12 mouse cellular contexts compared by ENCODE assay signal in genomic region chr8:124911938-124912872, GRCm38 (mm10). TPM values are rescaled to one million over a fixed set of nuclear protein-coding genes. Genes with fewer than 3 reads are reported as not detected.
A peak's percentile ranks its signal among the peaks of the same experiment; 100 is the strongest.
DNase-seq lines count a peak whose midpoint lies in the region; ATAC-seq and TF ChIP-seq lines count a peak whose summit lies in the region.
"Had no signal": no experiment of that assay in that cellular context is flagged by ENCODE, and none has a peak within 500 bp of the region (broad histone marks: within the 10 kb centered on the region; RNA-seq: fewer than 3 reads in every experiment).

No protein-coding gene starts in this region.

- H3K27me3 ChIP-seq in cerebellum, adult 2 months (ENCODE audit: control insufficient read depth, insufficient read depth, low read length) = no peaks in the 10 kb centered on the region
- no peaks in the 10 kb centered on the region for H3K27me3 ChIP-seq in liver, adult 2 months (ENCODE audit: control insufficient read depth, insufficient read depth, low read length)
- H3K27me3 ChIP-seq: heart, embryonic 12.5 days; limb, embryonic 15.5 days had no signal

- H3K27ac ChIP-seq in cerebellum, adult 2 months (ENCODE audit: insufficient read depth, low read length) = 0 out of 2 replicates have a peak overlapping the region, but pooled peaks have one; percentile 1
- H3K27ac ChIP-seq in liver, adult 2 months (replicated peaks; ENCODE audit: insufficient read depth, low read depth, low read length) = no peak overlapping the region
- H3K27ac ChIP-seq: hindbrain, postnatal 0 days; limb, embryonic 15.5 days; midbrain, embryonic 10.5 days had no signal

- H3K79me2 ChIP-seq in liver, adult 2 months (ENCODE audit: control insufficient read depth, insufficient read depth, low read length) = no peaks in the 10 kb centered on the region

- DNase-seq in cerebellum, adult 2 months = peak in 1 of 2 experiments; percentile 52
- no peak for DNase-seq in cerebellum, postnatal 36 days
- peak; percentile 32 for DNase-seq in liver, adult 2 months (ENCODE audit: extremely low read depth, low read depth, low spot score)
- no peak for DNase-seq in liver
- DNase-seq in left cerebral cortex, postnatal 14 days (ENCODE audit: low spot score in 2 of 2) = no peak

- H3K4me3 ChIP-seq in cerebellum, adult 2 months (replicated peaks; ENCODE audit: insufficient read depth, low read depth, low read length) = no peak overlapping the region
- no peak overlapping the region for H3K4me3 ChIP-seq in liver, adult 2 months (ENCODE audit: insufficient read depth, low read depth, low read length)
- H3K4me3 ChIP-seq: heart, embryonic 12.5 days; limb, embryonic 15.5 days; midbrain, embryonic 10.5 days had no signal

- H3K9ac ChIP-seq in liver, adult 2 months (ENCODE audit: low read depth, low read length) = no peak overlapping the region
- H3K9ac ChIP-seq: heart, embryonic 12.5 days; limb, embryonic 15.5 days had no signal

- intact Hi-C loops in left cerebral cortex, postnatal 14 days (cut with DNase I) = no loop called here

- 53% methylated on average over 17 of the region's 17 CpGs for WGBS in cerebellum, adult 2 months
- WGBS in liver, adult 2 months = 71% methylated on average over 17 of the region's 17 CpGs

- peaks cover 2% of the 10 kb centered on the region; the same call in 1 of the 2 replicates for H3K36me3 ChIP-seq in liver, adult 2 months (ENCODE audit: control insufficient read depth, insufficient read depth, low read length)

- no peak for TF ChIP-seq CTCF in cerebellum, adult 2 months (IDR thresholded peaks at IDR 0.05; ENCODE audit: borderline replicate concordance, insufficient read depth, low read depth, low read length)
- TF ChIP-seq CTCF in liver, adult 2 months (IDR thresholded peaks at IDR 0.05; ENCODE audit: low read depth, low read length) = no peak

- peak; percentile 84 for ATAC-seq in granulocyte monocyte progenitor cell, adult 5-6 weeks (replicated peaks; ENCODE audit: poor library complexity, severe bottlenecking)
- peak; percentile 64 for ATAC-seq in monocyte, adult 5-6 weeks (replicated peaks; ENCODE audit: insufficient number of reproducible peaks, low FRiP score, low TSS enrichment, poor library complexity, severe bottlenecking)
- no peak for ATAC-seq in activated CD4-positive, CD25-positive, alpha-beta regulatory T cell, adult 4 months
- ATAC-seq: hindbrain, postnatal 0 days had no signal

- H3K4me1 ChIP-seq in cerebellum, adult 2 months (ENCODE audit: control insufficient read depth, insufficient read depth, low read length) = peaks cover 41% of the 10 kb centered on the region
- H3K4me1 ChIP-seq in liver, adult 2 months (ENCODE audit: control insufficient read depth, insufficient read depth, low read length) = peaks cover 2% of the 10 kb centered on the region; the same call in 1 of the 2 replicates
- H3K4me1 ChIP-seq: limb, embryonic 15.5 days had no signal

- TF ChIP-seq POLR2A in cerebellum, adult 2 months (IDR thresholded peaks at IDR 0.05; ENCODE audit: borderline replicate concordance, insufficient read depth, low read length) = no peak
- TF ChIP-seq POLR2A in liver, adult 2 months (IDR thresholded peaks at IDR 0.05; ENCODE audit: extremely low read depth, insufficient read depth, low read length) = no peak

RNA-seq across cellular contexts. Expression of gene Sprtn, which starts 14.5 kb away (rescaled TPM):
- 18.5 and 19.5 TPM in 2 replicates for polyA plus RNA-seq in cerebellum, adult 2 months (2012; rRNA removed)
- total RNA-seq in liver, adult 2 months (2014; rRNA removed) = 5.4 and 6.3 TPM in 2 replicates
- 4.4 and 4.8 TPM in 2 replicates for polyA plus RNA-seq in liver, adult 2 months (2012; rRNA removed)
- total RNA-seq in granulocyte monocyte progenitor cell, adult 5-6 weeks (2014; fragmentation: Nextera tagmentation) = 18.5 and 18.8 TPM in 2 replicates
- 20.9 and 21.8 TPM in 2 replicates for total RNA-seq in granulocyte monocyte progenitor cell, adult 5-6 weeks (2017)
- 15.5 to 26.7 TPM (median 22.1 TPM) in 3 replicates for total RNA-seq in monocyte, adult 5-6 weeks (2017)
- 1 to 10 TPM; 6.6 to 8.4 TPM for polyA plus RNA-seq in activated CD4-positive, CD25-positive, alpha-beta regulatory T cell, adult 4 months (2017; shearing (Covaris generic))
- 10 to 100 TPM; 13.8 to 14.8 TPM for total RNA-seq in left cerebral cortex, postnatal 14 days (2021)

RNA-seq across cellular contexts. Expression of gene Exoc8, which starts 14.7 kb away (rescaled TPM):
- 16.2 and 18.2 TPM in 2 replicates for polyA plus RNA-seq in cerebellum, adult 2 months (2012; rRNA removed)
- 7.0 and 8.3 TPM in 2 replicates for total RNA-seq in liver, adult 2 months (2014; rRNA removed)
- polyA plus RNA-seq in liver, adult 2 months (2012; rRNA removed) = 4.3 and 4.7 TPM in 2 replicates
- total RNA-seq in granulocyte monocyte progenitor cell, adult 5-6 weeks (2014; fragmentation: Nextera tagmentation) = 9.6 and 16.2 TPM in 2 replicates
- 14.7 and 16.0 TPM in 2 replicates for total RNA-seq in granulocyte monocyte progenitor cell, adult 5-6 weeks (2017)
- 12.3 to 19.4 TPM (median 13.2 TPM) in 3 replicates for total RNA-seq in monocyte, adult 5-6 weeks (2017)
- 1 to 10 TPM; 5.3 to 8.3 TPM for polyA plus RNA-seq in activated CD4-positive, CD25-positive, alpha-beta regulatory T cell, adult 4 months (2017; shearing (Covaris generic))
- total RNA-seq in left cerebral cortex, postnatal 14 days (2021) = 10 to 100 TPM; 35.9 to 36.5 TPM

RNA-seq across cellular contexts. Expression of gene Egln1, which starts 36.9 kb away (rescaled TPM):
- 58.1 and 58.8 TPM in 2 replicates for polyA plus RNA-seq in cerebellum, adult 2 months (2012; rRNA removed)
- 11.2 and 13.8 TPM in 2 replicates for total RNA-seq in liver, adult 2 months (2014; rRNA removed)
- 12.1 and 17.0 TPM in 2 replicates for polyA plus RNA-seq in liver, adult 2 months (2012; rRNA removed)
- 24.1 and 24.6 TPM in 2 replicates for total RNA-seq in granulocyte monocyte progenitor cell, adult 5-6 weeks (2014; fragmentation: Nextera tagmentation)
- total RNA-seq in granulocyte monocyte progenitor cell, adult 5-6 weeks (2017) = 16.3 and 23.5 TPM in 2 replicates
- 24.4 to 26.1 TPM (median 24.5 TPM) in 3 replicates for total RNA-seq in monocyte, adult 5-6 weeks (2017)
- polyA plus RNA-seq in activated CD4-positive, CD25-positive, alpha-beta regulatory T cell, adult 4 months (2017; shearing (Covaris generic)) = 10 to 100 TPM in 1 of 2 experiments, 1 to 10 TPM in 1; 9.3 to 12.4 TPM
- 10 to 100 TPM; 57.5 to 58.0 TPM for total RNA-seq in left cerebral cortex, postnatal 14 days (2021)

RNA-seq across cellular contexts. Expression of gene 2810004N23Rik, which starts 49.3 kb away (rescaled TPM):
- 15.0 and 15.7 TPM in 2 replicates for polyA plus RNA-seq in cerebellum, adult 2 months (2012; rRNA removed)
- total RNA-seq in liver, adult 2 months (2014; rRNA removed) = 17.7 and 18.7 TPM in 2 replicates
- polyA plus RNA-seq in liver, adult 2 months (2012; rRNA removed) = 11.5 and 13.1 TPM in 2 replicates
- 46.8 and 49.8 TPM in 2 replicates for total RNA-seq in granulocyte monocyte progenitor cell, adult 5-6 weeks (2014; fragmentation: Nextera tagmentation)
- 65.8 and 75.4 TPM in 2 replicates for total RNA-seq in granulocyte monocyte progenitor cell, adult 5-6 weeks (2017)
- total RNA-seq in monocyte, adult 5-6 weeks (2017) = 26.0 to 39.2 TPM (median 27.4 TPM) in 3 replicates
- 10 to 100 TPM; 28.2 to 28.7 TPM for polyA plus RNA-seq in activated CD4-positive, CD25-positive, alpha-beta regulatory T cell, adult 4 months (2017; shearing (Covaris generic))
- 10 to 100 TPM; 20.1 to 20.4 TPM for total RNA-seq in left cerebral cortex, postnatal 14 days (2021)

RNA-seq across cellular contexts. Expression of gene Gnpat, which starts 49.4 kb away (rescaled TPM):
- 98.3 and 100 TPM in 2 replicates for polyA plus RNA-seq in cerebellum, adult 2 months (2012; rRNA removed)
- total RNA-seq in liver, adult 2 months (2014; rRNA removed) = 25.0 and 30.1 TPM in 2 replicates
- 27.5 and 28.7 TPM in 2 replicates for polyA plus RNA-seq in liver, adult 2 months (2012; rRNA removed)
- 116 and 145 TPM in 2 replicates for total RNA-seq in granulocyte monocyte progenitor cell, adult 5-6 weeks (2014; fragmentation: Nextera tagmentation)
- total RNA-seq in granulocyte monocyte progenitor cell, adult 5-6 weeks (2017) = 92.3 and 115 TPM in 2 replicates
- total RNA-seq in monocyte, adult 5-6 weeks (2017) = 37.0 to 58.8 TPM (median 41.2 TPM) in 3 replicates
- 10 to 100 TPM; 36.5 TPM for polyA plus RNA-seq in activated CD4-positive, CD25-positive, alpha-beta regulatory T cell, adult 4 months (2017; shearing (Covaris generic))
- total RNA-seq in left cerebral cortex, postnatal 14 days (2021) = 10 to 100 TPM; 56.2 to 60.9 TPM
